Mouse (Mus musculus): ENCODE measurements around the gene U2af2.

- TF ChIP-seq CTCF (IDR thresholded peaks at IDR 0.05; ENCODE audit: extremely low read depth, insufficient read length, insufficient replicate concordance, low read depth, low read length) (no peak), POLR2A (IDR thresholded peaks at IDR 0.05; ENCODE audit: low read depth, low read length) (no peak)
These were observed 17.0 kb upstream of the U2af2 start for GRCm38 (mm10) chr7:5044981-5045380.

All from small intestine, adult 2 months (tissue).